11 mouse cellular contexts compared by ENCODE assay signal in the genomic region with DNA sequence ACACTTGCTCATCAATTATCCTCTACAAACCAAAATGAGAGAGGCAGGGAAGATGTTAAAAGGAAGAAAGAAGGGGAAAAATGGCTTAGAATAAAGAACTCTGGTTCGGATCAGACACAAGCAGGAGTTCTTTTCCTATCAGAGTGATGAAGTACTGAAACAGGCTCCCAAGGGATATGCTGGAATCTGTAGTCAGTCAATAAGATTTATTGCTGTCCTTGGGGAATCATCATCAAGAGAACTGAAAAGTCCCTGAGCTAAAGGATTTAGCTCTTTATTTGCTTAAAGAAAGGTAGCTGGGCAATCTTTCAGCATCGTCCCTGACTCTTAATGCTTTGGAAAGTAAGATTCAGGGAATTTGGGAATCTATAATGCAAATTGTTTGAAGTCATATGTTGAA.
"Had no signal": no experiment of that assay in that cellular context is flagged by ENCODE, and none has a peak within 500 bp of the region (broad histone marks: within the 10 kb centered on the region; RNA-seq: fewer than 3 reads in every experiment).

No protein-coding gene starts in this region.

- DNase-seq: lung, adult 18-20 months; lung, embryonic 14.5 days; lung, postnatal 10 days; midbrain, embryonic 14.5 days; retina, postnatal 1 day; right cerebral cortex, adult 18-20 months; right cerebral cortex, postnatal 25 days; right cerebral cortex, postnatal 4 days; spleen, adult 18-20 months; thymus, adult 18-20 months; thymus, postnatal 14 days had no signal
